Mouse (Mus musculus) right cerebral cortex, adult 18-20 months (tissue): ENCODE measurements around the gene Foxo3.

Source experiments
- DNase-seq: peaks from one replicate; pipeline ENCODE4 v3.0.0; 2022; ENCODE audit warnings: mixed read lengths

The Foxo3 gene

DNA sequence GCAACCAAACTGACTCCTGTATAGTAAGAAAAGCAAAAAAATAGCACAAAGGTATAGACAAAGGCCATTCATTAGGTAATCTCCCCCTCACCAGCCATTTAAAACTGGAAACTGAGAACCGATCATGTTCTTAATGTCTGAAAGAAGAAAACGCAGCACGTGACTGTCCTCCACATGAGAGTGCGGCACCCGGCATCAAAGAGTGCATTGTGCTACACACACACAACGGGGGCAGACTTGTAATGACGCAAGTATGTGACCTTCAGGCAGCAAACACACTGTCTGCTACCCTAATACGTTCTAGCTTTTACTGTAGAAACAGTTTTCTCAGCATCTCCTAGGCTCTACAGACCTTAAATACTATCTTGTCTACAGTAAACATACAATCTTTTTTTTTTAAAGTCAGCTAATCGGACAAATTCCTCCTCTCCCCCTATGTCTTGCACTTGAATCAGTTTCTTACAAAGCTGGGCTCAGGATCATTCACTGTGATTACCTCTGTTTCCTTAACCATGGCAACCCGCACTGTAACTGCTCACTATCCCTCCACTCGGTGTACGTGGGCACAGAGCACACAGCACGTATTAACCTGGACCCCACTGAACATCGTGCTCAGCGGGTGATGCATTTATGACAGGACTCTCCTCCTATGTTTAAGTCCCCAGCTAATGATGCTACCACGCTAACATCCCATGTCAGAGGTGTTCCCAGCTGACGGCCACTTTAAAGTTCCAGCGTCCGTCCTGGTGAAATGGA, 55.2 kb downstream of the Foxo3 start:
- no peak for DNase-seq

DNA sequence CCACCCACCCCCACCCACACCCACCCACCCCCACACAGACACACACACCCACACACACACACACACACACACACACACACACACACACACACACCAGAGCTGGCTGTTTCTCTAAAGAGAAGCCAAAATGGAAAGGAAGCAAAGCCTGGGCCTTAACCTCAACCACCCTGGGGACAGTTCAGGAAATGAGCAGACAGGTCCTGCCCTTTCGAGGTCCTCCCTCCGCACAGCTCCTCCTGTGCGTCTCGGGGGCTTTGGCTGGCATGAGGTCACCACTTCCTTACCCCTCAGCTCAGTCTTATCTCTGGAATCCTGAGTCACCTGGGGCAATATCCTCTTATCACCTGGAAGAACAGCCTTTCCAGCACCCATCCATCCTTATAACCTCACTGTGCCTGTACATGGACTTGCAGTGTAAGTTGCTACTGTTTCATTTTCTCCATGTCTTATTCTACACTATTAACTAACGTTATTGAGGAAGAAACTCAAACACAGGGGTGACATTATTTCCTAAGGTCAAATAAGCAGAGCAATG, 56.1 kb downstream of the Foxo3 start:
- no peak for DNase-seq

DNA sequence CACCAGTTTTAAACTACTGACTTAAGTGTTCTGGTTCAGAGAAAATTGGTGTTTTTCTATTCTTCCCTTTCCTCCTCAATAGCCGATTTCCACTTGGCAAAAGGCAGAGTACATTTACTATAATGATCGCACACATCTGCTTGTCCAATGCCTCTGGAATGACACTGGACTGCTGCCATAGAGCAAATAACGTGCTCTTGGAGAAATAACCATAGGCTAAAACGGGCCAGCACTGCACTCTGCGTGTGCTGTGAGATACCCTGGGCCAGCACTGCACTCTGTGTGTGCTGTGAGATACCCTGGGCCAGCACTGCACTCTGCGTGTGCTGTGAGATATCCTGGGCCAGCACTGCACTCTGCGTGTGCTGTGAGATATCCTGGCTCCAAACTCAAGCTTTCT, 65.1 kb downstream of the Foxo3 start:
- no peak for DNase-seq

DNA sequence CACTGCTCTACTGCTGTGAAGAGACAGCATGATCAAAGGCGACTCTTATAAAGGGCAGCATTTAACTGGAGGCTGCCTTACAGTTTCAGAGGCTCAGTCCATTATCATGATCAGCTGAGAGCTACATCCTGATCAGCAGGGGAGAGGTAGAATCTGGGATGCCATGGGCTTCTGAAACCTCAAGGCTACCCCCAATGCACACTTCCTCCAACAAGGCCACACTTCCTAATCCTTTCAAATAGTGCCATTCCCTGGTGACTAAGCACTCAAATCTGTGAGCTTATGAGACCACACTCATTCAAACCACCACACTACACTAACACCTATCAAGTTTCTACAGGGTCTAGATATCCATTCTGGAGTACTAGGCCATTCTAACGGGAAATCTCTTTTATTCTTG, 65.9 kb downstream of the Foxo3 start:
- DNase-seq: no peak

DNA sequence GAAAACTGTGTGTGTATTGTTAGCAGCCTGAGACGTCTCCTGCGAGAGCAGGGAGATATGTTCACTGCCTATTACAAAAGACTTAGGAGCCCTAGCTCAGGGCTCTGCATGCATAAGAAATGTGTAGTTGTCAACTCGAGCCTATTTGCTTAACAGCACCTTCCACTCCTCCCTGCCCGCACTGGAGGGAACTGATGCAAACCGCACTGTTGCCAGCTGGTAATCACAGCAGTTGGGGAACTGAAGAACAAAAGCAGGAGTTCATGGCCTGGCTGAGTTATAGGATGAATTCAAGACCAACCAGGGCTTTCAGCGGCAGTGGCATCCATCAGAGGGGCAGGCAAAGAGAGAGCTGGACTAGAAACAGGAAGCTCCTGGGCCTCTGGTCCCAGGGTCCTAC, 66.7 kb downstream of the Foxo3 start:
- DNase-seq: no peak

DNA sequence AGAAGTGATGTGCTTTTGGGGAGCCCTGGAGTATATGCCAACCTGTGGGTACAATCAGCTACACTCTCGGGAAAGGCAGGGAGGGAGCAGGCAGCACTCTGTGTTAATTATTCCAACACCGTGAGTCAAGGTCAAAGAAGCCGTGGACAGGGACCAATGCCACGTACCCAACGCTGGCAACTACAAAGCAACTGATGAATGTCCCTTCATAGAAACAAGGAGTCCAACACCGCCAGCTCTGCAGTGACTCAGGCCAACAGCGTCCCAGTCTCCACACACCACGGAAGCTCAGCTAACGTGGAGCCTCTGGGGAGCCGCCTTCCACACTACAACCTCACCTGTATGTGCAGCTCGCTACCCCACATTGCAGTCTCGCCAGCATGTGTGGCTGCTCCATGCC, 68.9 kb downstream of the Foxo3 start:
- no peak for DNase-seq

DNA sequence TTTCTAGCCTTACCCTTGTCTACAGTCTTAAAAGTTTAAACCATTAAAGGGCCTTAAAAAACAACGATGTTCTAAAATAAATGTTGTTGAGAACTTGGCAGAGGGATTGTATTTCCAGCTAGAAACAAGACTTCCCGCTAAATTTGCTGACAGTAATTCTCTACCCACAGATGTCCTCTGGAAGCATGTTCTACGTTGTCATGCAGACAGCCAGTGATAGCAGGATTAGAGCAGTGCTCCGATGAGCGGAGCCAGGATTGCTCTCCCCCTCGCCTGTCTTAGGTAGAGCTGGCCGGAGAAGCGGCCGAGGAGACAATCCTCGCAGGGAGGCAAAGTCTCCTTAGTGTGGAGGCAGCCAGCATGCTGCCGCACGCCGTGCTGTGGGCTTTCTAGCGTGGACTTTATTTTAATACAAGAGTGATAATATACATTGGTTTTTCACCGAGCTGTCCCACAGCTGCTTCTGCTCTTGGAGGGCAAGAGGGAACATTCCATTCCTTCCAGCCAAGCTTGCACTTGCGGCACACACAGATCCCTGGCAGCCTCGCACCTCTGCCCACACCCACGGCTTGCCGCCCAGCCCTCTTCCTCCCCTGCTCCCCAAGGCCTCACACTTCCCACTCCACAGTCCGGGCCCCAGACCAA, 71.7 kb downstream of the Foxo3 start:
- peak; percentile 39 for DNase-seq

DNA sequence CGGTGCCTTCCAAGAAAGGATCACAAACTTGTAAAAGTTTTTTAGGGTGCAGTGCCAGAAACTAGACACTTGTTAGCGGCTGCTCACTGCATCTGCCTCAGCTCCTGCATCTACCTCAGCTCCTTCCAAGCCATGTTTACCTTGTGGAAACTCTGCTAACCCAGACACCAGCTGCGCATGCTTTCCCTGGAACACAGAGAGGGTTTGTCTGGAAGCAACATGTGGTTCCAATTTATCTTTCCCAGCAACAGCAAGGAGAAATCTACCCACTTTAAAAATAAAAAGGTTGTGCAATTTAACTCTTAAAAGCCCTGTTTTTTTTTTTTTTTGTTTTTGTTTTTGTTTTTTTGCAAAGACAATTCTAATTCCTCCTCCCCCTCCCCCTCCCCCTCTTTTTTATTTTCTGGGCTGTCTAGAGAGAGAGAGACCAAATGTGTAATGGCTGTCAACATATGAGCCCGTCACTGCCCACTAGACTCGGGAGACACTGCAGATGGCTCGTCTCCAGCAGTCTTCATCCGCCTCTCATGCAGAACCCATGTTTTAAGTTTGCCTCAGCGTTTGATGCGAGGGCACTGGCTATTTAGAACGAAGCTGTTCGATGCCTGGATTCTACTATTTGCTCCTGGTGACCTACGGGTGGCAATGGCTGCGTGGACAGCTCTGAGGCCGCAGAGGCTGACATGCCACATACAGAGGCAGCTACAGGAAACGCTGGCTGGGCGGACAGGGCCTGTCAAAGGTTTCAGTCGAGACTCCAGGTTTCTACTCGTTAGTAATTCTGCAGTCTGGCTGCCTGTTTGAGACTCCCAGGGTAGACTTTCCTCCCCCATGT, 73.0 kb downstream of the Foxo3 start:
- no peak for DNase-seq

DNA sequence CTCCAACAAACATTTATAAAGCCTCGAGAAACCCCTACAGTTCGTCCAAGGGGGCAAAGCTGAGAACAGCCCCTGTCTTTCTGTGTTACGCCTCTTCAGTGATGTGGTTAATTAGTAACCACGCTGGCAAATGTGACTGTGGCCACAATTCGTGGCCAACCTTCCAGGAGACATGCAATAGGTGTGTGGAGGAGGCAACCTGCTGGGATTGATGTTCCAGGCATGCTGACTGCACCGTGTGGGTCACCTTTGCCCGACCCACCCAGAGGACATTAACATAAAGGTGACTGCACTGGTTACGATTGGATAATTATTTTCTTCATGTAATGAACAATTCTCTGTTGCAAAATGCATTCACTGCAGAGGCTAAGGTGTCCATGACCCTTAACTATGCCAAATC, 74.0 kb downstream of the Foxo3 start:
- DNase-seq: no peak

DNA sequence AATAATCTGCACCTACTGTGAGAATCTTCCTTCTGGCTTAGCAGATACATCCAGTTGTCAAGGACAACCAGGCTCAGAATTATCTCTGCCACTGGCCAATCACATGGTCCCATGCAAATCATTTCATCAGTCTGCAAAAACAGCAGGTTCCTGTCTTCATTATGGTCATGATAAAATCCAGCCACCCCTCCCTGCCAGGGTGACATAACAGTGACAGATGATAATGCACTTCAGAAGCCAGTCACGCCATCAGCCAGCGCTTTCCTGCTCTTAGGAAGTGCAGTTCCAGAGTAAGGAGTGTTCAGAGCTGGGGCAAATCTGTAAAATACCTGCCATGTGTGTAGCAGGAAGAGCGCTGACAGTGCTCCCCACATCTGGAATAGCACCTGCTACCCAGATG, 77.1 kb downstream of the Foxo3 start:
- DNase-seq: no peak

DNA sequence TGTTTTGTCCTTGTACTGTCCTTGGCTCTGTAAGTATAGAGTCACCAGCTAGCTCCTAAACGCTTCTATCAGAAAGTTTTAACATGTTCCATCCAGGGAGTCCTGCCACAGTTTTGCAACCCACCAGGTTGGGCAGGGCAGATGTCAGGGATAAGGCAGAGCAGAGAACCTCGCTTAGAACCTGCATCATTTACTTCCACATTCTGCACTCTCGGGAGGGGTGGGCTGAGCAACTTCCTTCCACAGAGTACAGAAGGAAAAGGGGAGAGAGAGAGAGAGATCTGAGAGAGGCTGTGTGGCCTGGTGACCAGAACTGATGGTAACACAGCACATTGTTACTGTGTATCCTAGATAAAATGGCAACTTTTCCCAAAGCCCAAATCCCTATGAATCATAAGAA, 77.9 kb downstream of the Foxo3 start:
- no peak for DNase-seq

DNA sequence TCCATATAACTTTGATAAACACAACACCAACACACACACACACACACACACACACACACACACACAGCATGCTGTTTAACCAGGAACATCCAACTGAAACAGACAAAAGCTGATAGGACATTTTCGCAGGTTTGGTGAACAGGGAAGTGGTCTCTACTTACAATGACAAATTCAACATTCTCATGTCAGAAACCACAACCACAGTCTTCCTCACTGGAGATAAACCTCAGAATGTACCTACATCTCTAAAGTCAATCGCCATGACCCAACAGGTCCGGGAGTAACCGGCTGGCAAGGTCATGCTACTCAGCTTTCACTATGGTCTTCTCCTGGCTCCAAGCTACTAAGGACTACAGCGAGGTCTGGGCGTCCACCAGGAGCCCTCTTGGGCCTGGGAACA, 81.8 kb downstream of the Foxo3 start:
- DNase-seq: no peak

DNA sequence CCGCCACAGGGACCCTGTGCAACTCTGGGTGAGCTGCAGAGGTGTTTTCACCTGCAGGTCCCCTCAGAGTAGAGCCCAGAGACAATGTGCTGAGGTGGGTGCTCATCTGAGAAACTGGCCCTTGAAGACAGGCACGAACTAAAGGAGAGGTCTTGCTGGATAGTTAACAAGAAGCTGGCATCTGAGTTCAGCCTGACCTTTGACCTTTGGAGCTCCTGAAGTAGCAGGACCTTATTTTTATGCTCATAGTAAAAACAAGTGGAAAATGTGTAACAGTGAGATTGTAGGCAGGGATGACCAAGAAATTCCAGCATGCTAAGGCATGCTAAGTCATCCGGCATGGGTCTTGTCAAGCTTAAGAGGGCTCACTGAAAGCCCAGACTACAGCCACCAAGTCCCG, 82.6 kb downstream of the Foxo3 start:
- DNase-seq: no peak

DNA sequence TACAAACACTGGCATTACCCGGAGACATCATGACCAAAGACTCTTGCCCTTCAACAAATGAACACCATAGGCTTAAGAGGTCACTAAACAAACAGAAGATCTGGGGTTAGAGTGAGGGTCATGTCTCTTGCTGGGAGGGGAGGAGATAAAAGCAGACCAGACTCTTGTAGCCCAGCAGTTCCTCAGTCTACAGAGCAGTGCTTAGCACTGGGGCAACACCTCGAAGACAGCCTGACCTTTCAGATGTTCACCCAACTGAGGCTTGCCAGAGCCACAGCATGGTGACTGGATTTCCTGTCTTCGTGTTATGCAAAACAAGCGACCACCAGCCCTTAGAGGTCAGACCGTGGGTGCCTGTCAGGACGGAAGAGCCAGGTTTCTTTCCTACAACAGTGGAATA, 83.6 kb downstream of the Foxo3 start:
- no peak for DNase-seq

DNA sequence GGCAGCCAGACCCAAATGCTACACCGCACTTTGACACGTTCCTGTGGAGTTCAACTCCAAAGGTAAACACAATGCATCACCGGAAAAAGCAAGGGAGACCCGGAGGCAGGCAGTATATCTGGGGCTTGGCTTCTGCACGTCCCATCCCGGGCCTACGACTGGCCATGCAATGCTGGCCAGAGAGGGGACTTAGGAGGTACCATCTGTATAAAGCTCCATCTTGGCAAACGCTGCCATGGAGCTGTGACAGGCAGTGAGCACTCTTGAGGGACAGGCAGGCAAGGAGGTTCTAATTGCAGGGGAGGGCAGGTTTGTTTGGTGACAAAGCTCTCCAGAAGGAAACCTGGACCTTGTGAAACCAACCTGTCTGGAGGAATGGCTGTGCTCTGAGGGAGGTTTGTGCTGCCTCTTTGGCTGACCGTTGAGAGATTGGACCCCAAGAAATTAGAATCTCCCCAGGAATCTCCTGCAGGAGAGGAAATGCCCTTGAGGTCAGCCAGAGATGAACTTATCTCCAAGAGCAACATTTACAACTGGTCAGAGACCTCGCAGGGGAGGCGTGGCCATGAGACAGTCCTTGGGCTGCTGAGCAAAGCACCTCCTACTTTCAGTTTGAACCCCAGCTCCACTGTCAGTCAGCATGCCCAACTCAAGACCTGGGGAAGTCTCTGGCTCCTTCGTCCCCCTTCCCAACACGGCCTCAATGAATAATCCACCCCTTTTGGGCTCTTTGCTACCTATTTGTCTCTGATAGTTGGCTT, 86.7 kb downstream of the Foxo3 start:
- no peak for DNase-seq

DNA sequence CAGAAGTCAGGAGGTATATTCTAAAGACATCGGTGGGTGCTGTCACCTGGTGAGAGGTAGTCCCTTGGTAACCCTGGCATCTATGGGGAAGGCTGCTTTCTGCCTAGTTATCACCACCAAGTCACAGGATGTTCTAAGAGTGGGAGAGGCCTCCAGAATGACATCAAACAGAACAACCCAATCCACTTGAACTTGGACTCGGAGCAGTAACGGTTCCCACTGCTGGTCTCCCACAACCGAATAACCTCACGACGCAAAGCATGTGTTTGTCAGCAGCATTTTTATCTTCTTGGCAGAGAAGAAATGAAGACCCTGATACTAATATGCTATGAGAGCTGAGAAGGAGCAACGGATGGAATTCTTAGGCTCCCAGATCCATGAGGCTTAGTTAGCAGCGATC, 87.5 kb downstream of the Foxo3 start:
- DNase-seq: no peak

DNA sequence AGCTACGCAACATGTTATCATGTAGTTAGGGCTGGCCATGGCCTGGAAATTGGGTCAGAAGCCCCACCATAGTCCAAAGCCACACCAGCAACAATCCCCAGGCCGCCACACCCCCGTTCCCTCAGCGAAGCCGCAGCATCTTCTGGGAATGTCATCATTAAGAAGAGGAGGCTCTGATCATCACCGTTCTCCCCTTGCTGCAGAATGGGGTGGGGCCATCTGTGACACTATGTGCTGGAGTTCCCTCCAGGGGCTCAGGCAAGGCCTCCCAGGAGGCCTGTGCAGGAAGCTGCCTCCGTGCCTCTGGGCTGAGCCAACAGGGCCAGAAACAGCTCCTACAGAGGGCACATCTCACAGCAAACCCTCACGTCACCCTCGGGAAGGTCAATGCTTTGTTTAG, 88.5 kb downstream of the Foxo3 start:
- DNase-seq: no peak

DNA sequence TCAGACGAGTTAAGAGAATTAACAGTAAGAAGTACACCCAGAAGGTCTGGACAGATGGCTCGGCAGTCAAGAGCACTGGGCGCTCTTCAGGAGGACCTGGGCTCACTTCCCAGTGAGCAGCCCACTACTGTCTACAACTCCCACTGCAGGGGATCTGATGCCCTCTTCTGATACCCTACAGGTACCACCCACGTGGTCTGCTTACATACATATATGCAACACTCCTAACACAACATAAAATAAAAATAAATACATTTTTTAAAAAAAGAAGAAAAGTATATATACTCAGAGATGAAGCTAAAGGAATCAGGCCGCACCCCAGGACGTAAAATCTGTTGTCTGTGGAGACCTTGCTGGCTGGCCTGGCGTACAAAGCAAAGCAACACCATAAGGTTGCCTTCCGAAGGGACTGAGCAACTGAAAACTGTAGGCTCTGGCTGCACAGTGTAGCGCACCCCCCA, 89.6 kb downstream of the Foxo3 start:
- DNase-seq: peak; percentile 39

DNA sequence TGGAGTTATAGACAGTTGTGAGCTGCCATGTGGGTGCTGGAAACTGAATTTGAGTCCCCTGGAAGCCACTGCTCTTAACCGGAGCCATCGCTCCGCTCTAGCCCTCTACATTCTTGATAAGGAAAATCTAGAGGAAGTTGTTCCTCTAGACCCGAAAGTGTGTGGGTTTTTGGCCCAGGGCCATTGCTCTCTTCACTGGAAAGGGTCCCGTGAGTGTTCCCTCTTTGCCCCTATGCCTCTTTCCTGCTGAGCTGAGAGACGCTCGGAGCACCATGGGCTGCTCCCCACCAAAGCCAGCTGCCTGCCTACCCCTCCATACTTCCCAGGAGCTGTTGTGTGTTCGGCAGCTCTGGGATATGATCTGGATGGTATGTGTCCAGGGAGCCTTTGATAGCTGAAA, 96.2 kb downstream of the Foxo3 start:
- no peak for DNase-seq

DNA sequence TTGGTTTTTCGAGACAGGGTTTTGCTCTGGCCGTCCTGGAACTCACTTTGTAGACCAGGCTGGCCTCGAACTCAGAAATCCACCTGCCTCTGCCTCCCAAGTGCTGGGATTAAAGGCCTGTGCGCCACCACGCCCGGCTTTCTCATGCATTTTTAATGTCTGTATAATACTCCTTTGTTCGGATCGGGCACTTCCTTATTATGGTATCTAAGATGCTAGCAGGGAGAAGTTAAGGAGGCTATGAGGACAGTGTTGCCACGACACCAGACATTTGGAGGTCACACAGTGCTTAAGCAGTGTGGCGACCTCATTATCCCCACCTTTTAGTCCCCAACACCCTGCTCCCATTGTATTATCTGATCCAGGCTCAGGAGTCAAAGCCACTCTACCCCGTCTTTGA, 97.8 kb downstream of the Foxo3 start:
- no peak for DNase-seq

DNA sequence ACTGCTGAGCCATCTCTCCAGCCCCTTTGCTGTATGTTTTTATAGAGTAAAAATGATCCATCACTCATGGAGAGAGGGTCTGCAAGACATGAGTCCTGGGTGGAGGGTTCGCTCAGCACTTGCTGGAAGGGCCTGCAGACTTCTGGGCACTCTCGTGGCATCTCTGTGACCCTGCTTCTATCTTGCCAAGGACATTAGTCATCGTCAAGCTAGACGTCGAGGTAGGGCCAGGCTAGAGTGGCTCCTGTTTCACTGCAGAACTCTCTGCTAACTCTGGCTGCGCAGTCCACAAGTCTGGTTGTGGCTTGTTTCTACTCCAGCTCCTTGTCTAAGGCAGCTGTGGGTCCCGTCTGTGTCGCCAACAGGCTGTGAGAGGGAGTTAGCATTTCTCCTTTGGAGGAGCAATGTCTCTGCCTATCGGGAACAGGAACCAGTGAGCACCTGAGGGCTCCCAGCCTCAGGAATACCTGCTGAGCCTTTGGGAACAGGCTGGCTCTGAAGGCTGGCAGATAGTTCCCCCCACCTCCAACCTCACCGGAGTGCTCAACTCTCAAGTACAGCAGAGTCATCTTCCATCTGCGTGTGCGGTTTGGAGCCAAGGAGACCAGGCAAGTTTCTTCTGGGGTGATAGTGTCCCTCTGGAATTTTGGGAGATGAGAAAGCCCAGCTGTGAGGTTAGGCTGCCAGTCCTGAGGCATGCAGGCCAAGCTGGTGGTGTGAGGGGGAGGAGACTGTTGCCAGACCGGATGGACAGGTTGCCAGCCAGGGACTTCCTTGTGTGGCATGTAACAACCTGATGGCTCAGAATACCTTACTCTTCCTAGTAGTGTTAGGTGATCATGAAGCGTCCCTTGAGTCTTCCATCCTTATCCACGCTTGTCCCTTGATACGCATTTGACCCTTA, 98.5 kb downstream of the Foxo3 start:
- DNase-seq: no peak

DNA sequence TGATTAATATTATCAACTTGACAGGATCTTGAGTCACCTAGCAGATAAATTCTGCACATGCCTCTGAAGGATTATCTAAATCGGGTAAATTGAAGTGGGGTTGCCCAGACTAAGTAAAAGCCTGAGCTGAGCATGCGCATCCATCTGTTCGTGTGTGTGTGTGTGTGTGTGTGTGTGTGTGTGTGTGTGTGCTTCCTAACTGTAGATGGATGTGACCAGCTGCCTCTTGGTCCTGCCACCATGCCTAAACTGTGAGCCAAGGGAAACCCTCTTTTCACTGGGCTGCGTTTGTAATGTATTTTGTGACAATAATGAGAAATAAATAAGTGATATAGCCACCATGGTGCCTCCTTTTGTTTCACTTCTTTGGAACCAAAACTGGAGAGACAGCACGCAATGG, 102.3 kb downstream of the Foxo3 start:
- DNase-seq: no peak
